Mouse (Mus musculus) common myeloid progenitor, adult 5-6 weeks (primary cell): ENCODE measurements around the gene Klhl25. TPM values are rescaled to one million over a fixed set of nuclear protein-coding genes. Genes with fewer than 3 reads are reported as not detected.
"Not testable (repeated sequence)": the region's sequence is repeated elsewhere in the genome, so short reads cannot be mapped to it uniquely, and the experiment has no call there.

ENCODE experiments used
- ATAC-seq: replicated peaks from 2 replicates; pipeline ENCODE4 v1.8.0; 2016; ENCODE audit warnings: low read depth, mild to moderate bottlenecking, moderate TSS enrichment, inconsistent platforms; ENCODE audit not compliant: poor library complexity, severe bottlenecking
- total RNA-seq: library from RNA; stranded (forward); fragments of 200-1000, 187-1606 nt; gene quantifications from 2 replicates; pipeline ENCODE4 v1.2.3, GENCODE M21; 2017

Klhl25 gene
- total RNA-seq, 1 experiment from 2014 or later = 8.3 TPM

DNA sequence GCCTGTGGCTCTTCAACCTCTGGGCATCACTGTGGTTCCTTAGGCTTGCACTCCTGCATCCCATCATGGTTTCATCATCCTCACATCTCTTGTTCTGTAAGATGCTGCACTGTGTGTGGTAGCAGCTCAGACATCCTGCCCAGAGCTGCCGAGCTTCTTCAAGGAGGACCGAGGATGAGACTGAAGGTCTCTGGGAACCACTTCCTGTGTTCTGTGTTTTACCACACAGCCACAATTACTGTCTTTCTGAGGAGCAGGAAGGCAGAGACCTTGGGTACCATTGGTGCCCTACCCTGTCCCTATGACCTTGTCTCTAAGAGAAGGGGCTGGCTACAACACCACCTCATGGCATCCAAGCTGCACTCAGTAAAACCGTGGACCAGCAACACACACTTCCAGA is 67.4 kb downstream of the Klhl25 start:
- ATAC-seq = not testable (repeated sequence)

DNA sequence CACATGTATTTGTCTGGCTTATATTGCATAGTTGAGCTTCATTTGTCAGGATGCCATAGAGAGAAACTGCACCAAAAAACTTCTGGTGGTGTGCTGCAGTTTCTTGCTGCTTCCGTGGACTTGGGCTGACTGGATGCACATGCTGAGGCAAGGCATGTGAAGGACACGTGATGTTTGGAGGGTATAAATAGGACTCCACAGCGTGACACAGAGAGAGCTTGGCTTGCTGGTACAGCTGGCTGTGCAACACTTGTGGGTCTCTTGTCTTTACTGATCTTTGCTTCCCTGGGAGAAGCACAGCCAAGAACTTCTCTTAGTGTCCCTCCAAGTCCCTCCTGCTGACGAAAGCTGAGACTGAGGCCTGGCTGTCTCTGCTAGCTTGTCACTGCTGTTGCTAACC is 69.6 kb downstream of the Klhl25 start:
- ATAC-seq = no peak

DNA sequence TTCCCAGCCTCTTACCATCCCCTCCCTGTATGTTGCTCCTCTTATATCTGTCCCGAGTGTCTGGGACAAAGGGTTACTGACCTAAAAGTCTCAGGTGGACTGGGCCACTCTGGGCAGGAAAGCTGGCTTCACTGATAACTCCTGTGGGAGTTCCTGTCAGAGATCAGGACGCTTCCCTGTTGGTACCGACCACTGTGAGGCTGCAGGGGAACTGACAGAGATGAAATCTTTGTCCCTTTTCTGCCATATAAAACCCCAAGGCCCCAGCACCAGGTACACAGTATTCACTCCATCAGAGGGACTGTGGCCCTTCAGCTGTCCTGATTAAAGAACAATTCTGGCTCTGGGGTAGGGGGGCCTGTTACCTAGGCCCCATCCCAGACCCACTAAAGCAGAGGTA is 71.6 kb downstream of the Klhl25 start:
- ATAC-seq = peak; percentile 55
